Mouse (Mus musculus): ENCODE measurements around the gene Scrt2.

GRCm38 (mm10) chr2:152081641-152082448, 516 bp downstream of the Scrt2 start:
- no peak for TF ChIP-seq CTCF (IDR thresholded peaks at IDR 0.05)
- no peak for TF ChIP-seq EP300 (IDR thresholded peaks at IDR 0.05)
